Mouse (Mus musculus) hindbrain, postnatal 0 days (tissue): ENCODE data around the gene Adamtsl1. TPM values are rescaled to one million over a fixed set of nuclear protein-coding genes. Genes with fewer than 3 reads are reported as not detected.

Experiments
- ATAC-seq: fragments of 200-750 bp; cut with Nextera tagmentation; 2 replicates; pipeline ENCODE4 v1.8.0; 2017; ENCODE audit warnings: mild to moderate bottlenecking, moderate TSS enrichment, moderate library complexity
- DNase-seq: peaks from one replicate; pipeline ENCODE4 v3.0.0-alpha.2; 2015; ENCODE audit warnings: low spot score
- H3K27ac ChIP-seq: fragments of 300-500 bp; sonication (generic); 2 replicates; pipeline ENCODE4 v1.5.1; 2014; ENCODE audit warnings: mild to moderate bottlenecking
- H3K27me3 ChIP-seq: fragments of 300-500 bp; sonication (generic); 2 replicates; pipeline ENCODE4 v1.6.1; 2014; ENCODE audit warnings: low read length, mixed read lengths; ENCODE audit not compliant: insufficient read depth
- H3K36me3 ChIP-seq: fragments of 300-500 bp; sonication (generic); 2 replicates; pipeline ENCODE4 v1.6.1; 2014; ENCODE audit warnings: low read length, mixed read lengths; ENCODE audit not compliant: insufficient read depth
- H3K4me1 ChIP-seq: fragments of 300-500 bp; sonication (generic); 2 replicates; pipeline ENCODE4 v1.6.1; 2014; ENCODE audit warnings: antibody characterized with exemption, low read length, mixed read lengths; ENCODE audit not compliant: insufficient read depth
- H3K4me2 ChIP-seq: fragments of 300-500 bp; sonication (generic); 2 replicates; pipeline ENCODE4 v1.6.1; 2014; ENCODE audit warnings: low read depth, mild to moderate bottlenecking, low read length, moderate library complexity, mixed read lengths
- H3K4me3 ChIP-seq: fragments of 300-500 bp; sonication (generic); 2 replicates; pipeline ENCODE4 v1.5.1; 2014; ENCODE audit warnings: low read length
- H3K9ac ChIP-seq: fragments of 300-500 bp; sonication (generic); replicated peaks from 2 replicates; pipeline ENCODE4 v1.6.1; 2014; ENCODE audit warnings: mild to moderate bottlenecking, low read length, moderate library complexity, mixed read lengths
- H3K9me3 ChIP-seq: fragments of 300-500 bp; sonication (generic); 2 replicates; pipeline ENCODE4 v1.6.1; 2016; ENCODE audit warnings: low read length, mixed read lengths
- CTCF ChIP-seq: IDR thresholded peaks from 2 replicates; pipeline ENCODE4 v1.5.1; 2016; ENCODE audit warnings: antibody characterized with exemption, control low read depth, low read depth
- WGBS: fragments of 180-500 bp; shearing (Covaris S2); extraction: QIAGEN DNeasy Blood & Tissue Kit; methylation state at CpG from one replicate; pipeline ENCODE4 v1.1.7; 2014; 5-methylcytosine and 5-hydroxymethylcytosine counted together
- polyA plus RNA-seq: library from polyadenylated mRNA; unstranded; fragments of >200 nt; fragmentation: Nextera tagmentation; extraction: Ambion mirVana; gene quantifications from 2 replicates; pipeline ENCODE4 v1.2.1, GENCODE M21; 2015
- total RNA-seq: library from RNA; depleted of rRNA; stranded (reverse); fragments of >200 nt; gene quantifications from 2 replicates; pipeline ENCODE4 v1.2.3, GENCODE M21; 2014

Adamtsl1 gene
- total and polyA plus RNA-seq, 2 experiments from 2014 or later = 8.0 to 13.4 TPM

DNA sequence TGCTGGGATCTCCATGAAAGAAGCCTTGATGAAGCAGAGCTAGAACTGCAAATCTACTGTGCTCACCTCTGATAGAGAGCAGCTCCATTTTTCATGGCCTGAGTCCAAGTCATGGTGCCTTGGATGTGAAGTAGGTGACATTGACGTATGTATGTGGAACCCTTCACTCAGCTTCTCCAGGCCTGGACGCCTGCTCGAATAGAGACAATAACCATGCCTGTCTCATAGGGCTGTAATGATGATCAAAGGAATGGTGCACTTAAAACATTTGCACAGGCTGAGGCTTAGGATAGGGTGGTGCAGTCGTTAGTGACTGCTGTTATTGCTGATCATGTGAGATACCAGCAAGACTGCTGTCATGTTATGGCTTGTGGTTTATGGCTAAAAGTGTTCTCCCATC is 801.1 kb downstream of the Adamtsl1 start:
- 76% methylated on average over 4 of the region's 4 CpGs for WGBS
- H3K4me1 ChIP-seq = no peaks in the 10 kb centered on the region; the same call in 1 of the 2 replicates
- no peak overlapping the region for H3K9ac ChIP-seq
- no peaks in the 10 kb centered on the region for H3K36me3 ChIP-seq
- H3K27ac ChIP-seq = no peak overlapping the region
- TF ChIP-seq CTCF = no peak
- no peak overlapping the region for H3K4me3 ChIP-seq
- no peaks in the 10 kb centered on the region for H3K27me3 ChIP-seq
- no peak overlapping the region for H3K4me2 ChIP-seq
- H3K9me3 ChIP-seq = no peaks in the 10 kb centered on the region
- no peak for ATAC-seq
- no peak for DNase-seq

GRCm38 (mm10) chr4:86317916-86318542 is 804.1 kb downstream of the Adamtsl1 start:
- Histone ChIP-seq H3K4me2 (no peak overlapping the region), H3K4me3 (no peak overlapping the region), H3K36me3 (no peaks in the 10 kb centered on the region), H3K27me3 (no peaks in the 10 kb centered on the region), H3K9me3 (no peaks in the 10 kb centered on the region), H3K4me1 (no peaks in the 10 kb centered on the region; the same call in 1 of the 2 replicates), H3K9ac (no peak overlapping the region), H3K27ac (no peak overlapping the region)
- TF ChIP-seq CTCF = no peak
- WGBS = 39% methylated on average over 3 of the region's 3 CpGs
- ATAC-seq (no peak), DNase-seq (no peak)

DNA sequence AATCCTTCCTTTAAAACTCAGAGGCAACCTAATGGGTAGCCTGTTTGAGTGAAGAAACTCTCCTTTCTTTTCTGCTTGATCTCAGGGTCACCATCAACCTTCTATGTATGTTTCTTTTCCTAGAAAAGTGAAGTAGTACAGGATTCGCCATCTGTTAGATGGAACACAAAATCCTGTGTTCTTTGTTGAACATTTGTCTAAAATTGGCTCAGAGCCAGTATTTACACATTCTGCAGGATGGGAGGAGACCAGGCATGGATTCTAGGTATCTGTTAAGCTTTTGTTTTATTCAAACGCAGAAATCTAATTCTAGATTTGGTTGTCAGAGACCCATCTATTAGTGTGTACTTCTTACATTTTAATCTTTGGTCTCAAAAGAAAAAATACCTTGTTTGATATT is 811.4 kb downstream of the Adamtsl1 start:
- Histone ChIP-seq H3K27ac (no peak overlapping the region), H3K9me3 (no peaks in the 10 kb centered on the region), H3K9ac (no peak overlapping the region), H3K4me1 (no peaks in the 10 kb centered on the region), H3K4me3 (no peak overlapping the region), H3K36me3 (no peaks in the 10 kb centered on the region), H3K4me2 (no peak overlapping the region), H3K27me3 (no peaks in the 10 kb centered on the region)
- no peak for TF ChIP-seq CTCF
- 51% methylated on average over 2 of the region's 2 CpGs for WGBS
- ATAC-seq (no peak), DNase-seq (peak; percentile 30)

GRCm38 (mm10) chr4:86326003-86326402 is 812.0 kb downstream of the Adamtsl1 start:
- ATAC-seq (peak; percentile 32; the same call in 1 of the 2 replicates), DNase-seq (no peak)
- Histone ChIP-seq H3K27ac (no peak overlapping the region), H3K4me3 (no peak overlapping the region), H3K4me1 (no peaks in the 10 kb centered on the region), H3K9ac (no peak overlapping the region), H3K27me3 (no peaks in the 10 kb centered on the region), H3K9me3 (no peaks in the 10 kb centered on the region), H3K4me2 (no peak overlapping the region), H3K36me3 (no peaks in the 10 kb centered on the region)
- TF ChIP-seq CTCF = no peak
- 50% methylated on average over 5 of the region's 5 CpGs for WGBS

DNA sequence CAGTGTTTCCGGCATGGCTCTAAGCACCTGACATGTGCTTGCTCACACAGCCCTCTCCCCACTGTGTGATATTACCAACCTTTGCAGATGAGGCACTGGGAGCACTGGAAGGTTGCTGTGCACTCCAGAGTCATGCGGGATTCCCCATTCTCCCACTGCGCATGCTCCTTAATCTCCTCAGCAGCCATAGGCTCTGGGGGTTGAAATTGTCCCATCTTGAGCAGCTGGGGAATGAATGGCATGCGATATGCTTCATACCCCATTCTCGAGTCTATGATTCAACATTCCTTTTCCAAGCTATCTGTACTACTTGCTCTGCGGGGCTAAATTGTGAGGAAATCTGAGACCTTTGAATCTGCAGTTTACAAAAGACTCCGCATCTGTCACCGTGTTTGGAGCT is 812.7 kb downstream of the Adamtsl1 start:
- no peak for DNase-seq
- no peak for TF ChIP-seq CTCF
- H3K9ac ChIP-seq = no peak overlapping the region

DNA sequence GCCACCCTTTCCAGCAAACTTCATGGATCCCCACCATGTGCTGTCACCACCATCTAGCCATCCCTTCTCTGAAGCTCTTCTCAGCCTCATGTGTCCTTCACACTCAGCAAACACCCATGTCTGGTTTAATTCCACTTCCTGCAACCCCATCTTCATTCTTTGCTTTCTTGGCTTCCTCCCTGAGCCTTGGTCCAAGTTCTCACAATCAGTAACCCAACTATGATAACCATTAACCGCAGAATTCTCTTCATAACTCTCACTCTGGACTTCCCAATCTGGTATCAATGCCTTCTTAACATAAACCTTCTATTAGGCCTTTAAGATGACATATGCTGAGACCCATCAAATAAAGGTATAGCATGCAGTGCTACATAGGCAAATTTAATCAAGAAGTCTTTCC is 815.5 kb downstream of the Adamtsl1 start:
- no peak for ATAC-seq
- no peak for DNase-seq
- 96% methylated on average over 1 of the region's 1 CpGs for WGBS
- Histone ChIP-seq H3K36me3 (no peaks in the 10 kb centered on the region), H3K4me2 (no peak overlapping the region), H3K4me3 (no peak overlapping the region), H3K27me3 (no peaks in the 10 kb centered on the region), H3K9ac (no peak overlapping the region), H3K27ac (no peak overlapping the region), H3K9me3 (no peaks in the 10 kb centered on the region), H3K4me1 (no peaks in the 10 kb centered on the region)
- no peak for TF ChIP-seq CTCF

More for the DNA sequence above, 812.7 kb downstream of the Adamtsl1 start:
- ATAC-seq = no peak
- WGBS = 82% methylated on average over 8 of the region's 8 CpGs
- Histone ChIP-seq H3K4me1 (no peaks in the 10 kb centered on the region), H3K36me3 (no peaks in the 10 kb centered on the region), H3K9me3 (no peaks in the 10 kb centered on the region), H3K27ac (no peak overlapping the region), H3K27me3 (no peaks in the 10 kb centered on the region), H3K4me3 (no peak overlapping the region), H3K4me2 (no peak overlapping the region)

- Histone ChIP-seq H3K4me2 (no peak overlapping the region), H3K4me1 (no peaks in the 10 kb centered on the region), H3K36me3 (no peaks in the 10 kb centered on the region), H3K9me3 (no peaks in the 10 kb centered on the region), H3K27me3 (no peaks in the 10 kb centered on the region), H3K9ac (no peak overlapping the region), H3K27ac (no peak overlapping the region), H3K4me3 (no peak overlapping the region)
- ATAC-seq (no peak), DNase-seq (no peak)
- 39% methylated on average over 10 of the region's 10 CpGs for WGBS
- TF ChIP-seq CTCF = no peak
These were observed 822.0 kb downstream of the Adamtsl1 start for GRCm38 (mm10) chr4:86335861-86336415.
